Mouse (Mus musculus) liver, adult 2 months (tissue): ENCODE data around the gene Gart.

ENCODE experiments used
- CTCF ChIP-seq: fragments of 200-500 bp; IDR thresholded peaks from 2 replicates; pipeline ENCODE4 v1.5.1; 2011; ENCODE audit warnings: low read depth, low read length, control low read depth
- POLR2A ChIP-seq: fragments of 200-500 bp; IDR thresholded peaks from 2 replicates; pipeline ENCODE4 v1.6.1; 2011; ENCODE audit warnings: low read length, control low read depth; ENCODE audit not compliant: insufficient read depth; ENCODE audit errors: extremely low read depth

- TF ChIP-seq POLR2A (no peak), CTCF (no peak)
These were observed 43.0 kb upstream of the Gart start for GRCm38 (mm10) chr16:91689791-91690190.
